Mouse (Mus musculus): ENCODE results near the gene Ythdc1.
A peak's percentile ranks its signal among the peaks of the same experiment; 100 is the strongest.
"Not testable (repeated sequence)": the region's sequence is repeated elsewhere in the genome, so short reads cannot be mapped to it uniquely, and the experiment has no call there.

Ythdc1 gene

GRCm38 (mm10) chr5:86803962-86804940, at the start of gene Ythdc1:
TSS of gene Ythdc1 (plus strand) at chr5:86804221.
- DNase-seq (ENCODE audit: low read depth, low spot score) = peak; percentile 73

GRCm38 (mm10) chr5:86769015-86769658, 34.9 kb upstream of the Ythdc1 start:
- no peak for DNase-seq (ENCODE audit: low read depth, low spot score)

- DNase-seq (ENCODE audit: low read depth, low spot score) = no peak
These were observed 33.0 kb upstream of the Ythdc1 start for GRCm38 (mm10) chr5:86771010-86771409.

GRCm38 (mm10) chr5:86776941-86777340, 27.1 kb upstream of the Ythdc1 start:
- DNase-seq (ENCODE audit: low read depth, low spot score) = no peak

- DNase-seq (ENCODE audit: low read depth, low spot score) = no peak
These were observed 25.6 kb upstream of the Ythdc1 start for GRCm38 (mm10) chr5:86778471-86778870.

- no peak for DNase-seq (ENCODE audit: low read depth, low spot score)
These were observed 21.0 kb upstream of the Ythdc1 start for GRCm38 (mm10) chr5:86783059-86783458.

GRCm38 (mm10) chr5:86784205-86784604, 19.8 kb upstream of the Ythdc1 start:
- DNase-seq (ENCODE audit: low read depth, low spot score) = no peak

GRCm38 (mm10) chr5:86786798-86787197, 17.2 kb upstream of the Ythdc1 start:
- DNase-seq (ENCODE audit: low read depth, low spot score) = no peak

- no peak for DNase-seq (ENCODE audit: low read depth, low spot score)
These were observed 14.1 kb upstream of the Ythdc1 start for GRCm38 (mm10) chr5:86789954-86790353.

GRCm38 (mm10) chr5:86792249-86792648, 11.8 kb upstream of the Ythdc1 start:
- no peak for DNase-seq (ENCODE audit: low read depth, low spot score)

- no peak for DNase-seq (ENCODE audit: low read depth, low spot score)
These were observed 11.2 kb upstream of the Ythdc1 start for GRCm38 (mm10) chr5:86792807-86793206.

GRCm38 (mm10) chr5:86816795-86817194, 12.8 kb downstream of the Ythdc1 start:
- DNase-seq (ENCODE audit: low read depth, low spot score) = no peak

GRCm38 (mm10) chr5:86836378-86836777, 32.4 kb downstream of the Ythdc1 start:
- DNase-seq (ENCODE audit: low read depth, low spot score) = not testable (repeated sequence)

GRCm38 (mm10) chr5:86838110-86838509, 34.1 kb downstream of the Ythdc1 start:
- no peak for DNase-seq (ENCODE audit: low read depth, low spot score)

GRCm38 (mm10) chr5:86839472-86839871, 35.5 kb downstream of the Ythdc1 start:
- no peak for DNase-seq (ENCODE audit: low read depth, low spot score)

- DNase-seq (ENCODE audit: low read depth, low spot score) = no peak
These were observed 36.2 kb downstream of the Ythdc1 start for GRCm38 (mm10) chr5:86840207-86840606.

GRCm38 (mm10) chr5:86841261-86841660, 37.2 kb downstream of the Ythdc1 start:
- not testable (repeated sequence) for DNase-seq (ENCODE audit: low read depth, low spot score)

GRCm38 (mm10) chr5:86850104-86850503, 46.1 kb downstream of the Ythdc1 start:
- no peak for DNase-seq (ENCODE audit: low read depth, low spot score)

GRCm38 (mm10) chr5:86851658-86852057, 47.6 kb downstream of the Ythdc1 start:
- peak; percentile 50 for DNase-seq (ENCODE audit: low read depth, low spot score)

GRCm38 (mm10) chr5:86856505-86856904, 52.5 kb downstream of the Ythdc1 start:
- not testable (repeated sequence) for DNase-seq (ENCODE audit: low read depth, low spot score)

- DNase-seq (ENCODE audit: low read depth, low spot score) = peak; percentile 39
These were observed 53.7 kb downstream of the Ythdc1 start for GRCm38 (mm10) chr5:86857682-86858081.

- no peak for DNase-seq (ENCODE audit: low read depth, low spot score)
These were observed 54.3 kb downstream of the Ythdc1 start for GRCm38 (mm10) chr5:86858336-86858735.

GRCm38 (mm10) chr5:86871877-86872276, 67.9 kb downstream of the Ythdc1 start:
- no peak for DNase-seq (ENCODE audit: low read depth, low spot score)

Data from WW6 (cell line).